Mouse (Mus musculus): ENCODE measurements around the gene Ms4a6d.

- TF ChIP-seq POLR2A (IDR thresholded peaks at IDR 0.05; ENCODE audit: borderline replicate concordance, extremely low read depth, low read depth, low read length) (no peak), CTCF (IDR thresholded peaks at IDR 0.05; ENCODE audit: insufficient read depth, low read length) (no peak)
Observed at GRCm38 (mm10) chr19:11574965-11575364, 29.7 kb downstream of the Ms4a6d start.
